Mouse (Mus musculus): ENCODE measurements around the gene Sumf1.

DNA sequence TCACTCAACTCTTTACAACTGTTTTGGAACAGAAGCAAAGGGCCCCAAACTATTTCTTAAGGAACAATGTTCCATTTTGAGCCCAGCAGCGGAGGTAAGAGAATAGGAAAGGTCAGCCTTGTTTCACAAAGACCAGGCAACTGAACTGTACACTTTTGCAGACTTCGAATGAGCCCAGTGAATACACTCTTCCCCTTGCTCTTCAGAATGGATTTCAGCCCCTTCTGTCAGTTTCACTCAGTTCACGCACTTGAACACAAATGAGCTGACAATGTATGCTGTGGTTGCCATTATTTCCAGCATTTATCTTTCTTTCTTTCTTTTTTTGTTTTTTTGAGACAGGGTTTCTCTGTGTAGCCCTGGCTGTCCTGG is 86.5 kb downstream of the Sumf1 start:
- TF ChIP-seq POLR2A (IDR thresholded peaks at IDR 0.05; ENCODE audit: insufficient read depth, low read depth, low read length) (no peak), CTCF (IDR thresholded peaks at IDR 0.05) (no peak)
